Mouse (Mus musculus): ENCODE results near the gene Ntpcr. TPM values are rescaled to one million over a fixed set of nuclear protein-coding genes. Genes with fewer than 3 reads are reported as not detected.

Gene Ntpcr
- total RNA-seq (2015; ENCODE audit: low replicate concordance) (4.2 and 14.2 TPM in 2 replicates), total RNA-seq (2017; ENCODE audit: low replicate concordance) (3.2 and 10.7 TPM in 2 replicates)

DNA sequence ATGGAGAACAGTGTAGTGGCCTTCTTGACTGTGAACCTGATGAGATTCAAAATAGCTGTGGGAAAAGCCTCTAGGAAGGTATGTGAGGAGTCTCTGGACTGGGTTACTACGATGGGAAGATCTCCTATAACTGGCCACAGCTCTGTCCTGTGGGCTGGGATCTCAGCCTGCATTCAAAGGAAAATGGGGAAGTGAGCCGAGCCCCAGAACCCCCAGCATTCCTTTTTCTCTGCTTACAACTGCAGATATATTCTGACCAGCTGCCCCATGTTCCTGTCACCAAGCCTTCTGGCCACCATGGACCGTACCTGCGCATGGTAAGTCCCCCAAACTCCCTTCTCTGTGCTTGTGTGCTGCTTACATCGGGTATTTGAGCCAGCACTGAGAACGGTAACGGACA is at the start of gene Ntpcr:
Ntpcr (plus strand) TSS at position 218 of the 400 bp plus-strand sequence.
- ATAC-seq (replicated peaks; ENCODE audit: low FRiP score, poor library complexity, severe bottlenecking): no peak

DNA sequence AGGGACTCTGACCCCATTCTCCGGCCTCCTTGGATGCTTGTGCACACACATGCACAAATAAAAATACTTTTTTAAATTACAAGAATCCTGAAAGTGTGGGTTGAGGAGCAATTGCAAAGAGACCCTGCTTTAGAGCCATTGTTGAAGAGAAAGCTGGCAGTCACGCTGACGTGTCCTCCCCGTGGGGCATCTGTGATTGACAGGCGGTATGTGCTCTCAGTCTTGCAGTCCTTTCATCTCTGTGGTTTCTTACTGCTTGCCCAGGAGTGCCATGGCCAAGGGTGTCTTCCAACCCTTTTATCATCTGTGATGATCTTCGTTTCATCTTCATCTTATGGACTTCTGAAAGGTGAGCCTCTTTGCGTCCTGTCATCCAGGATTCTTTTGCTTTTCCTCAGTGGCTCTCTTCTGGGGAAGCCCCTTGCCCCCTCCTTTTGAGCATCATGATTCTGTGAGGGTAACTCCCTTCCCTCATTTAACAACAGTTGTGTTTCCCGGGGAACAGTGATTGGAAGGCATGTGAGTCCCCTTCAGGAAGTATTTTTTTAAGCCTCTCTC is 48.8 kb upstream of the Ntpcr start:
- ATAC-seq (replicated peaks; ENCODE audit: low FRiP score, poor library complexity, severe bottlenecking): no peak

DNA sequence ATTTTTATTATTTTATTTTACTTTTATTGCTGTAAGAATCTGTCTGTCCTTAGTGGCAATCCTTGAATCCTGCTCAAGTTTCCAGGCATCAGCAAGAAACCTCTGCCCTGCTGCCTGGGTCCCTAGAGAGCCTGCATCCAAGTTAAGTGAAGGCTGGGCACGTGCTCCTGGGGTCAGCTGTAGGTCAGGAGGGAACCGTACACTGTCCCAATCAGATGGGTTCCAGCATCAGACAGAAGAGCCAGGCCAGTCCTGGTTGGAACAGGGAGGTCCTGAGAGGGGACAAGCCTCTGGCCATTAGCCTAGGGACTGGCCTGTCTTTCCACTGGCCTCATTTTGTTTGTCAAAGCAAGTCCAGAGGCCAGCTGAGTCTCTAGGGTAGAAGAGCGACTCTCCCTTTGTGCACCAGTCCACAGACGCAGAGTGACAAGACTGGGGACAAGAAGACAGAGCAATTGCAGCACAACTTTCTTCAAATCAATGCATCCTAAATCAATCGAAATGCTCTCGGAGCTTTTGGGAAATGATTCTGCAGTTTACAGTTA is 44.5 kb upstream of the Ntpcr start:
- ATAC-seq (replicated peaks; ENCODE audit: low FRiP score, poor library complexity, severe bottlenecking): no peak

DNA sequence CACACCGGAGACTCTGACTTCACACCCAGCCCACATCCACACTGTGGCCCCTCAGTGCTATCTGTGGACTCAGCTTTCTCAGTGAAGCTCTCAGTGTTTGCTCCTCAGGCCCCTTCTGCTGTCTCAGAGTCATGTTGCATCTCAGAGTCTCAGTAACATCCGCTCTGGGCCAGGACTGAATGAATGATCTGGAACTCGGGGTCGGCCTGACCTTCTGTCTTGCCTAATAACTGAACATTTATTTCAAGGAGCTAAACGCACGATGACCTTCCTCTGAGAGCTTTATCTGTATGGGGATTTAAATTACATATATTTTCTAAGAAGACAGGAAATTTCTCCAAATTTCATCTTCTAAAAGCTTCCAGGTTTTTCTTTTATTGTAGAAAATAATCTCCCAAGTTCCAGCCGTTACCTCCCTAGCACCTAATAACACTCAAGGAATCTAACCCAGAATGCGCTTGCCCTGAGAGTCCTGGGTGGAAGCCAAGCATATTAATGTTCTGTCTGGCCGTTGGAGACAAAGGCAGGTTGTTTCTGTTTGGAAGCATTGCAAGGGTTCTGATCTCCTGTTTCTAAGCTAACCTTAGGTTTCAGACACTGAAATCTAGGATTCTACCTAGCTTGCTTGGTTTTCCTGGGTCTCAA is 43.4 kb upstream of the Ntpcr start:
- no peak for ATAC-seq (replicated peaks; ENCODE audit: low FRiP score, poor library complexity, severe bottlenecking)

DNA sequence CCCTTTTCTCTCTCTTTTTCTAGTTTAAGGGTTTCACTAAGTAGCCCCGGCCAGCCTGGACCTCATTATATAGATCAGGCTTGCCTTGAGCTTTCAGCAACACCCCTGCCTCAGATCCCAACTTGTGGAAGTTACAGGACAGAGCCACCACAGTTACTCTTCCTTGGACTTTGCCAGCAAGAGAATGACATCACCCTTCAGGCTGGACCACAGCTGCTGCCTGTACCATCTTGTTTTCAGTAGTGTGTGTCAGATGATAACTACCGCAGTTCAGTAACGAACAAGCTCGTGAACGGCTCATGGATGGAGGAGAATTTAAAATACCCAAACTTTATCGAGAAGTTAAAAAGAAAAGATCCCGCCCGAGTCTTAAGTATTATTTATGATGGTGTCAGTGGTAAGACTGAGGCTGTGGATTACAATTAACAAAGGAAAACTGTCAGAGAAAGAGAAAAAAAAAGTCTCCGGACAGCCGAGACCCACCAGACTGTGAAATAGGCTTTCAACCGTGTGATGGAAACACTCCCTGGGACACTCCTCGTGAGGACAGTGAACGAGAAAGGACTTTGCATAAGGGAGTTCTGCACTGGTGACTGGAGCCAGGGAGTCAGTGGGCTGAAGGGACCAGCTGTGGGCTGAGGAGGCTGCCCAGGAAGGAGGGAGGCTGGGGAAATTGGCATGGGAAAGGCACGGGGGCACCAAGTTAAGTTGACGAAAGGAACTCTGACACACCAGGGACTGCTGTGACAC is 39.4 kb upstream of the Ntpcr start:
- ATAC-seq (replicated peaks; ENCODE audit: low FRiP score, poor library complexity, severe bottlenecking): no peak

DNA sequence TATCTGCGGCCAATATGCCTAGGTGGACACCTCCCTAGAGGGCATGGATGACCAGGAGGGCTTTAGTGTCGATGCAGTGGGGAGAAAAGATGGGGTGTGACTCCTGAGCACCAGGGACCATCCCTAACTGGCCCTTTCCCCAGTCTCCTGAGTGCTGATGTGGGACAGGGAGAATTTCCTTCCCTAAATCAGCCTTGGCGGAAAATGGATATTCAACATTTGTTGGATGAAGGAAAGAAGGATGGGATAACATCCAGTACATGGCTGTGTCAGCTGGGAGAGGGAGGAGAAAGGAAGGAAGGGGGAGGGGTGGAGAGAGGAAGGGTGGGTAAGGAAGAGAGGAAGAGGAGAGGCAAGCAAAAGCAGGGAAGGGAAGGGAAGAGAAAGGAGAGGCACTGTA is 38.8 kb upstream of the Ntpcr start:
- ATAC-seq (replicated peaks; ENCODE audit: low FRiP score, poor library complexity, severe bottlenecking): no peak

DNA sequence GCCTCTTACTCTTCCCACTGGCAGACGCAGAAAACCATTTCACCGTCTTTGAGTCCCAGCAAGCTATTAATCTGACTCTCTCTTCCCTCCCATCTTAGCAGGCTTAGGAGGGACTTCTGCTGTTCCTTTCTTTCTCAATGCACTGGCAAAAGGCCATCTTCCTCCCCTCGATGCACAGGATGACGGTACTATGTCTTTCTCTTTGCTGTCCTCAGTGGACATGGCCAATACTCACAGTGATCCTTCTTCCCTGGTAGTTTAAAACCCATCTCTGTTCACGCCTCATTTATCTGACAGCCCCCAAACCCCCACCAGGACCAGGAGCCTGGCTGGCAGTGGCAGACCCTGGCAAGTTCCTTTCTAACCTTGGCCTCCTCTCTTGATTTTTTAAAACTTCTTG is 37.3 kb upstream of the Ntpcr start:
- ATAC-seq (replicated peaks; ENCODE audit: low FRiP score, poor library complexity, severe bottlenecking): no peak

DNA sequence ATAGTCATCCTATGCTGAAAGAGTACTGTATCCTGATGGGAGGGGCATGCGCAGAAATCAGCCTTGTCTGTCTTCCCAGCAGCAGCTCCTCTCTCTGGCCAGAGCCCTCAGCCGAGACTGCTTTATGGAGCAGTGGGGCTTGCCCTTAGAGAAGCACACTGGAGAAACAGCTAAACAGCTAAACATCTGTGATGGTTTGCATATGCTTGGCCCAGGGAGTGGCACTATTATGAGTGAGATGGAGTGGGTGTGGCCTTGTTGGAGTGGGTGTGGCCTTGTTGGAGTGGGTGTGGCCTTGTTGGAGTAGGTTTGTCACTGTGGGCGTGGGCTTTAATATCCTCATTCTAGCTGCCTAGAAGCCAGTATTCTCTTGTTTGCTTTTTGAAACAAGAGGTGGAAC is 36.6 kb upstream of the Ntpcr start:
- no peak for ATAC-seq (replicated peaks; ENCODE audit: low FRiP score, poor library complexity, severe bottlenecking)

DNA sequence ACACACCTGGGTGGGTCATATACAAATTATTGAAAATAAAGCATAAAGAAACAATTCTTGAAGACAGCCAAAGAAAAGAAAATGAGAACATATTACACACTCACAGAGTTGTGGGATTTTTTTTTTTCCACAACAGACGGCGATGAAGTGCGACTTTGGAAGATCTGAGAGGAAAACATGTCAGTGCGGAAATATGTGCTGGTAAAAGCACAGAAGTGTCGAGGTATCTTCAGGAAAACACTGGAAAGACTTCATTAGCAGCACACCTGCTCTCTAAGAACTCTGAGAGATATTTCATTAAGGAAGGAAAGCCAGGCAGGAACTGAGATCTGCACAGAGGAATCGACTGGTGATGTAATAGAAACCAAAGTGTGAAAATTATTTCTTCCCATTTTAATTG is 33.8 kb upstream of the Ntpcr start:
- no peak for ATAC-seq (replicated peaks; ENCODE audit: low FRiP score, poor library complexity, severe bottlenecking)

DNA sequence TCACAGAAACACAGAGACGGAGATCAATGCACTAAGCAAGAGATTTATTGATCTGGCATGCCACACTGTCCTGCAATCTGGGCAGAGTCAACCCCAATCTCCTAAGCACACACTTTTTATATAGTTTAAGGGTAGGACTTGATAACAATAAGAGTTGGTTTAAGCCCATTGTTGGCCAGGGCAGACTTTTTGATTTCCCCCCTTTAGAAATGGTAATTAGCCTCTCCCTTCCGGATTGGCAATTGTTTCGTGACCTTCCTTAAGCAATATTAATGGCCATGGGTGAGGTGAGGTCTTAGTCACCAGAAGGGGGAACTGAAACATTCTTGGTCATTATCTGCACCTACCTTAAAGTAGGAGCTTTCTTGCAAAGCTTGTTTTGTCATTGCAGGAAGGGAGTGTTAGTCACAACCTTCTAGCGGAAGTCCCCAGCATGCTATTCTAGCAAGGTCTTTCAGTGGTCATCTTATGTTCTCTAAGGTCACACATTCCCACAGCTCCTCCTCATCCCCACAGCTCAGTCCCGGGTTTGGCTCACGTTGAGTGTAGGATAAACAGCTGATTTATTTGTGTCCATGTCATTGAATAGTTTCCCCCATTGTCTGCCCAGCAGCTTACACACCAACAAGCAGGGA is 30.3 kb upstream of the Ntpcr start:
- no peak for ATAC-seq (replicated peaks; ENCODE audit: low FRiP score, poor library complexity, severe bottlenecking)

DNA sequence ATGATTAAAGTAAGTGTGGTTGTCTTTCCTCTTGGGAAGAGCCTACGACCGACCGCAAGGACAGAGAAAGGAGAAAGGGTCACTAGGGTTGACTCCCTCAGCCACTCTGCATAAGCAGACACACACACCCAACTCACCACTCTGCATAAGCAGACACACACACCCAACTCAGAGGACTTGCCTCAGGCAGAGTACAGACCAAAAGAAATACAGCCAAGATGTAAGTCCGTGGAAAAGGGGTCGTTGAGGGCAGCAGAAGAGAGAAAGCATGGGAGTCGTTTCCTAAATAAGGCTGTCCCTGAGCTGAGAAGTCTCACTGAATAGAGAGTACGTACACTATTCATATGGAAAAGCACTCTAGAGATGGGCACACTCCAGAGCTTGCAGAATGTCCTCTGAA is 29.4 kb upstream of the Ntpcr start:
- ATAC-seq (replicated peaks; ENCODE audit: low FRiP score, poor library complexity, severe bottlenecking): no peak

DNA sequence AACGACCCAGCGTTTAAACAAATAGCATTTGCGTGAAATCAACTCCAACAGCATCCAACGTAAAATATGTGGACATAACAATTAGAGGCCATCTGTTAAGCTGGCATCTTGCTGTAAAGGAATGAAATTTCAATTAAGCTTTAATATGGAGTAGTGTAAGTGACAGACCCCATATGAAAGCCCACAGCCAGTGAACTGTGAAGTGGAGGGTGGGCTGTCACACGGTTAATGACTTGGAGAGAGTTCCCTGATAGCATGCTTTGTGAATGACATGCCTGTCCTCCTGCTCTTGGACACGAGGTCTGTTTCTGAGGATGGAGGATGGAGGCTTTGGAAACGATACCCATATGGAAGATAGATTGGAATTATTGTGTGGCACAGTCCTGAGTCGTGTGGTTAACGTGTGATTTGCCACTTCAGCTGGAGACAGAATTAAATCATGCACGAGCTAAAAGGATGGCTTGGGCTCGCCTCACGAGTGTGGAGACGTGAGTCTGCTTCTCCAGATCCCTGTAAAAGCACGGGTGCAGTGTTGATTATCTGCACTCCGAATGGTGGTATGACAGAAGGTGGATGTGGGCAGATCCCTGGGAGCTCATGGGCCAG is 26.8 kb upstream of the Ntpcr start:
- ATAC-seq (replicated peaks; ENCODE audit: low FRiP score, poor library complexity, severe bottlenecking): no peak

DNA sequence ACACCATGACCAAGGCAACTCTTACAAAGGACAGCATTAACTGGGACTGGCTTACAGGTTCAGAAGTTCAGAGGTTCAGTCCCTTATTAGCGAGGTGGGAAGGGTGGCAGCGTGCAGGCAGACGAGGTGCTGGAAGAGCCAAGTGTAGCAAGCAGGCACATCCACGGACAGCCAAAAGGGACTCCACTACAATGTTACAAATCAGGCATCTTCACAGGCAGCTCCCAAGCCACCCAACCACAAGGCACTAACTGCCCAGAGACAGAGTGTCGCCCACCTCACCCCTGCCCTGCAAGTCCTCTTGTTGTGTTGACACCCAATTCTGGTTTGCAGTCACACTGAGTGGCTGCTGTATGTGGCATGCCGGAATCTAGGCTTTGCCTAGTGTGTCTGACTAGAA is 25.3 kb upstream of the Ntpcr start:
- ATAC-seq (replicated peaks; ENCODE audit: low FRiP score, poor library complexity, severe bottlenecking): no peak

DNA sequence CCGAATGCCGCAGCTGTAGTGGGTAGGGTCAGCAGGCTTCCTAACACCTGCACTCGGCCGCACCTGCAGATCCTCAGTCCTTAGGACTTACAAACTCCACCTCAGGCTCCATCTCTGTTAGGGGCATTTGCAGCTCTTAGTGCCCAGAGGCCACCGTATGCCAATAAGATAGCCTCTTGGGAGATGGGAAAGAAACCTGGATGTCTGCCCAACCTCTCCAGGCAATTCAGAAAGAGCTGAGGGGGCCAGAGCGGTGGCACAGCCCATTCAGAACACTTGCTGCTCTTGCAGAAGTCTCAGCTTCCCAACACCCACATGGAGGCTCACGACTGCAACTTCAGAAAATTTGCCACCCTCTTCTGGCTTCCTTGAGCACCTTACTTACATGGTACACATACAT is 23.9 kb upstream of the Ntpcr start:
- ATAC-seq (replicated peaks; ENCODE audit: low FRiP score, poor library complexity, severe bottlenecking): no peak

DNA sequence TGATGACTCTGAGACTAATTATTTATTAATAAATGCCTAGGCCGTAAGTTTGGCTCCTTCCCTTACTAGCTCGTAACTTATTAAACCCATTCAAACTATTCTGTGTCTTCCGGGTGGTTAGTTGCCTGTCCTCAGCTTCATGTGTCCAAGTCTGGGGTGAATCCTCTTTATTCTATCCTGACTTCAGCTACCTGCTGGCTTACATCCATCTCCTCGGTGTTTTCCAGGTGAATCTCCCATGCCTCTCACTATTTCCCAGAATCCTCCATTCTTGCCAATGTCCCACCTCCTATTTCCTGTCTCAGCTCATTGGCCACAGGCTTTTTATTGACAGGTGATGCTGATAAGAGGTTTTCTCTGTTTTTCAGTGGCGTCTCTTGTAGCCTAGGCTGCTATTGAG is 20.6 kb upstream of the Ntpcr start:
- ATAC-seq (replicated peaks; ENCODE audit: low FRiP score, poor library complexity, severe bottlenecking): no peak

DNA sequence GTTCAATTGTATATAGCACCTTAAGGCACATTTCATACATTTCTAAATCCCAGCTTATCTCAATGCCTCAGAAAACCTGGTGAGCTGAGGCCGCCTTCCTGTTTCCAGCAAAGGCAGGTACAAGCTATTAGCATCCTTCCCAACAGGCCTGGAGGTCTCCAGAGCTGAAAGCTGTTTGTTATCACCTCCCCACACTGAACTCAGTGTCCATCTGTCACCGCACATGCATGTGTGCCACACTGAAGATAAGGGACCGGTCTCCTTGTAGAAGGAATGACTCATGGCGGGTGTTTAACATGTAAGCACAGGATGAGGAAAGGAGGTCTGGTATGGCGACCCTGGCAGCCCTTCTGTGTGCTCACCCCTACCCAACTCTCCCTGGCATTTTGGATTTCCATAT is 18.2 kb upstream of the Ntpcr start:
- peak; percentile 98 for ATAC-seq (replicated peaks; ENCODE audit: low FRiP score, poor library complexity, severe bottlenecking)

DNA sequence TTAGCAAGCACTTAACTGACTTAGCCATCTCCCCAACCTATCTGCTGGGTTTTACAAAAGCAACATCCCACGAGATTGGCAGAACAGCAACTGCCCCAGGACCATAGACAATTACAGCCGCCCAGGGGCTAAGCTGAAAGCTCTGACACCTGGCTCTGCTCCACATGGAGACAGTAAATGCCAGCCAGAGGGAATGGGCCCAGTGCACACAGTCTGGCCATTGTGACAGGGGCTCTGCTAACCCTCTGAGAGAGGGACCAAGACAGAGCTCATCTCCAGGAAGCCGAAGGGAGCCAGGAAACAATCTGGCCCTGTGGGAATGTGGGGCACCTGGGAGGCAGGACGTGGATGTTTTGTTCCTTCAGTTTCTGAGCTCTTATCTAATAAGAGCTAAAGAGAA is 13.6 kb upstream of the Ntpcr start:
- ATAC-seq (replicated peaks; ENCODE audit: low FRiP score, poor library complexity, severe bottlenecking): no peak

DNA sequence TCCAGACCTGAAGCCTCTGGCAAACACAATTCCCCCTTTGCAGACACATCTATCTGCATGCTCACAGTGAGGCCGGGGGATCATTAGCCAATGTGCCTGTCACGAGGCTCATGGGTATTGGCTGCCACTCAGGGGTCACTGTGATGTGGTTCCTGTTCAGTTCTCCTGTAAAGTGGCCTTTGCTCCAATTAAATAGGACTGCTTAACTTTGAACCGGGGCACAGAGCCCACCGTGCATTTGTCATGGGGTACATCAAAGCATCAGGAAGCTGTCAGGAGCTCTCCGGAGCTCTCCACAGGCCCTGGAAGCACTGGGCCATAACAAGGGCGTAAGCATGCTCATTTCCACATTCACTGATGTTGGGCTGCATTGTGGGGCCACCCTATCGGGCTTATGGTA is 13.2 kb upstream of the Ntpcr start:
- no peak for ATAC-seq (replicated peaks; ENCODE audit: low FRiP score, poor library complexity, severe bottlenecking)

DNA sequence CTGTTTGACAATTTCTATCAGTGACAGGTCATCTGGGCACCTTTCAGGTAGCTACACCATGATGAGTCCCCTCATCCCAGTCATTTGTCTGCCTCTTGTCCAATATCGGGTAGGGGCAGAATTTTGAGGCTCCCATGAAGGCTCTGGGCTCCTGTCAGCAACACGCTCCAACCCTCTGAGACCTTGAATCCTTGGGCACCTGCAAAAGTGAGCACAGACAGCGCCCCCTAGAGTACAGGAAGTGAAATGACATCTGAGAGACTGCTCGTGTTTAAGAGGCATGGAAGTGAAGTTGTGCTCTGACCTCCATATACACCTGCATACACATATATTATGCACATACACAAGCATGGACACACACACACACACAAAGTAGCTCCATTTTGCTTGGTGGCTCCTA is 10.8 kb upstream of the Ntpcr start:
- ATAC-seq (replicated peaks; ENCODE audit: low FRiP score, poor library complexity, severe bottlenecking): no peak; the same call in 1 of the 2 replicates

DNA sequence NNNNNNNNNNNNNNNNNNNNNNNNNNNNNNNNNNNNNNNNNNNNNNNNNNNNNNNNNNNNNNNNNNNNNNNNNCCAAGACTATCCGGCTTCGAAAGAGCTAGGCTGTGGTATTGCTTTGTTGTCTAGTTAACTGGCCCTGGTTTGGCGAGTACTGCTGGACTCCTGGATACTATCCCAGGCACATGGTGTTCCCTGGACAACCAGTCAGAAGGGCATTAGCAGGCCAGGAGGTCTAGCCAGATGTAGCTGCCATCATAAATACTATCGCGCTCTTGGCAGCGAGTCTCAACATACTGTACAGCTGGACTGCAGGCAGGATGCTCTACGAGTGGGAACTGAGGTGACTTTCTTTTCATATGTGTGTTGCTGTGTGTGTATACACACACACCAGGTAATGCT is 7.1 kb upstream of the Ntpcr start:
- ATAC-seq (replicated peaks; ENCODE audit: low FRiP score, poor library complexity, severe bottlenecking): no peak
